ENCODE assay signal across 10 mouse cellular contexts in the genomic region with DNA sequence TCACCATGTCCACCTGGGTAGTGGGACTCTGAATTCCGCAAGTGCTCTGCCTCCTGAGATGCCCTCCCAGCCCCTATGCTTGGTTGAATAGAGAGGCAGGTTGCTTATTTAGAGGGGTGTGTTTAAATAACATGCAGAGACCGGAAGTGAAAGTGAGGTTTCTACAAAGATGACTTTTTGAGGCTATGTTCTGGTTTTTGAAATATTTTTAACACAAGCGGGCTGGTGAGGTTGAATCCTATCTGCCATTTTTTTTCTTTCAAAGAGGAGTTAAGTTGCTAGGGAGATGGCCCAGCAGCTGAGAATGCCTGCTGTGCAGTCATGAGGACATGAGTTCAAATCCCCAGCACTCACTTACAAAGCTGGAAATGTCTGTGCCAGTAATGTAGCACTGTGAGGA. TPM values are rescaled to one million over a fixed set of nuclear protein-coding genes. Genes with fewer than 3 reads are reported as not detected.
DNase-seq lines count a peak whose midpoint lies in the region; ATAC-seq lines count a peak whose summit lies in the region.
"Had no signal": no experiment of that assay in that cellular context is flagged by ENCODE, and none has a peak within 500 bp of the region (broad histone marks: within the 10 kb centered on the region; RNA-seq: fewer than 3 reads in every experiment).

No protein-coding gene starts in this region.

- peaks cover 27% of the 10 kb centered on the region for H3K36me3 ChIP-seq in heart, embryonic 13.5 days
- no peaks in the 10 kb centered on the region for H3K36me3 ChIP-seq in forebrain, embryonic 16.5 days (ENCODE audit: control insufficient read depth, insufficient read depth)
- peaks cover 24% of the 10 kb centered on the region for H3K36me3 ChIP-seq in midbrain, embryonic 14.5 days (ENCODE audit: control insufficient read depth, insufficient read depth, low read length)

- no peaks in the 10 kb centered on the region for H3K9me3 ChIP-seq in heart, embryonic 13.5 days
- H3K9me3 ChIP-seq in forebrain, embryonic 16.5 days (ENCODE audit: control insufficient read depth, low read length) = no peaks in the 10 kb centered on the region
- H3K9me3 ChIP-seq in midbrain, embryonic 14.5 days (ENCODE audit: control insufficient read depth, low read length) = no peaks in the 10 kb centered on the region

- 80% methylated on average over 3 of the region's 3 CpGs for WGBS in heart, embryonic 13.5 days
- WGBS in forebrain, embryonic 16.5 days = 95% methylated on average over 3 of the region's 3 CpGs
- WGBS in midbrain, embryonic 14.5 days = 92% methylated on average over 3 of the region's 3 CpGs

- no peak overlapping the region for H3K9ac ChIP-seq in heart, embryonic 13.5 days
- no peak overlapping the region for H3K9ac ChIP-seq in forebrain, embryonic 16.5 days (replicated peaks; ENCODE audit: low read depth, low read length)
- H3K9ac ChIP-seq in midbrain, embryonic 14.5 days (replicated peaks; ENCODE audit: low read length) = no peak overlapping the region

- H3K4me3 ChIP-seq in heart, embryonic 13.5 days = no peak overlapping the region
- H3K4me3 ChIP-seq in forebrain, embryonic 16.5 days (replicated peaks; ENCODE audit: low read length) = 0 out of 2 replicates have a peak overlapping the region, but pooled peaks have one; percentile 9
- H3K4me3 ChIP-seq in midbrain, embryonic 14.5 days (replicated peaks; ENCODE audit: low read depth, low read length) = peak overlapping the region; percentile 7; the same call in 1 of the 2 replicates
- H3K4me3 ChIP-seq: erythroblast, embryonic 14.5 days had no signal

- no peak overlapping the region for H3K27ac ChIP-seq in heart, embryonic 13.5 days (replicated peaks)
- H3K27ac ChIP-seq in forebrain, embryonic 16.5 days (ENCODE audit: low read length) = no peak overlapping the region
- H3K27ac ChIP-seq in midbrain, embryonic 14.5 days (replicated peaks; ENCODE audit: low read depth, low read length) = no peak overlapping the region

- ATAC-seq in heart, embryonic 13.5 days (ENCODE audit: extremely low read depth, insufficient number of reproducible peaks, low FRiP score, low TSS enrichment) = no peak
- ATAC-seq in forebrain, embryonic 16.5 days = no peak
- ATAC-seq in midbrain, embryonic 14.5 days (ENCODE audit: low FRiP score, low TSS enrichment) = no peak
- ATAC-seq in monocyte, adult 5-6 weeks (replicated peaks; ENCODE audit: insufficient number of reproducible peaks, low FRiP score, low TSS enrichment, poor library complexity, severe bottlenecking) = no peak

- H3K4me1 ChIP-seq in heart, embryonic 13.5 days = peaks cover 78% of the 10 kb centered on the region
- peaks cover 71% of the 10 kb centered on the region for H3K4me1 ChIP-seq in forebrain, embryonic 16.5 days (replicated peaks; ENCODE audit: control insufficient read depth, insufficient read depth, low read length)
- H3K4me1 ChIP-seq in midbrain, embryonic 14.5 days (ENCODE audit: control insufficient read depth, insufficient read depth, low read length) = peaks cover 64% of the 10 kb centered on the region

- intact Hi-C loops in heart, postnatal 25 days (cut with DNase I) = loop anchor here (5.0 kb wide), 1 partner anchor 33 kb away; no protein-coding TSS in a partner anchor

- no peaks in the 10 kb centered on the region for H3K27me3 ChIP-seq in heart, embryonic 13.5 days (replicated peaks)
- no peaks in the 10 kb centered on the region for H3K27me3 ChIP-seq in forebrain, embryonic 16.5 days (replicated peaks; ENCODE audit: control insufficient read depth, insufficient read depth, low read length)
- H3K27me3 ChIP-seq in midbrain, embryonic 14.5 days (ENCODE audit: control insufficient read depth, insufficient read depth, low read length) = no peaks in the 10 kb centered on the region

- H3K4me2 ChIP-seq in heart, embryonic 13.5 days = peak overlapping the region; percentile 86; the same call in 1 of the 2 replicates
- peak overlapping the region; percentile 24 for H3K4me2 ChIP-seq in forebrain, embryonic 16.5 days (ENCODE audit: low read length)
- H3K4me2 ChIP-seq in midbrain, embryonic 14.5 days (ENCODE audit: low read length) = peak overlapping the region; percentile 98

- no peak for DNase-seq in heart, postnatal 25 days (ENCODE audit: low spot score)
- DNase-seq in B cell, adult 2 months = peak; percentile 37
- no peak for DNase-seq in midbrain, embryonic 14.5 days
- no peak for DNase-seq in frontal cortex, adult 2 months (ENCODE audit: extremely low spot score in 1 of 2, low spot score in 1 of 2)
- no peak for DNase-seq in kidney, postnatal 36 days
- DNase-seq: cerebellum, adult 11 months had no signal

RNA-seq across cellular contexts. Expression of a gene that starts 4.0 kb away (rescaled TPM):
- polyA plus RNA-seq in heart, embryonic 13.5 days (2015; fragmentation: Nextera tagmentation; extraction: Ambion mirVana) = 17.5 and 21.1 TPM in 2 replicates
- total RNA-seq in heart, postnatal 25 days (2021) = 100 to 1,000 TPM; 155 to 174 TPM
- polyA plus RNA-seq in forebrain, embryonic 16.5 days (2015; fragmentation: Nextera tagmentation; extraction: Ambion mirVana) = 38.5 and 49.5 TPM in 2 replicates
- polyA plus RNA-seq in midbrain, embryonic 14.5 days (2014; fragmentation: Nextera tagmentation; extraction: Ambion mirVana) = 48.9 and 56.7 TPM in 2 replicates
- polyA plus RNA-seq in frontal cortex, adult 2 months (2012; rRNA removed) = 133 TPM in 2 replicates
- 327 to 401 TPM (median 363 TPM) in 3 replicates for total RNA-seq in monocyte, adult 5-6 weeks (2017)

Comparison
In these comparisons a context has a peak if more than half of its experiments do, and no peak if none do; other contexts are left out.
1. H3K4me2 ChIP-seq: peak in every context shown above with its lines; median percentile 98 in midbrain, embryonic 14.5 days; 86 in heart, embryonic 13.5 days; 24 in forebrain, embryonic 16.5 days.
2. DNase-seq: peak in B cell, adult 2 months (2 of 2); none in heart, postnatal 25 days (single experiment), midbrain, embryonic 14.5 days (single experiment), frontal cortex, adult 2 months (0 of 2) and kidney, postnatal 36 days (0 of 2).